Mouse (Mus musculus): ENCODE data around the gene Arhgap15. TPM values are rescaled to one million over a fixed set of nuclear protein-coding genes. Genes with fewer than 3 reads are reported as not detected.

The Arhgap15 gene
- total and polyA plus RNA-seq, 3 experiments, result 1.5 to 2.8 TPM; not detected in 1

DNA sequence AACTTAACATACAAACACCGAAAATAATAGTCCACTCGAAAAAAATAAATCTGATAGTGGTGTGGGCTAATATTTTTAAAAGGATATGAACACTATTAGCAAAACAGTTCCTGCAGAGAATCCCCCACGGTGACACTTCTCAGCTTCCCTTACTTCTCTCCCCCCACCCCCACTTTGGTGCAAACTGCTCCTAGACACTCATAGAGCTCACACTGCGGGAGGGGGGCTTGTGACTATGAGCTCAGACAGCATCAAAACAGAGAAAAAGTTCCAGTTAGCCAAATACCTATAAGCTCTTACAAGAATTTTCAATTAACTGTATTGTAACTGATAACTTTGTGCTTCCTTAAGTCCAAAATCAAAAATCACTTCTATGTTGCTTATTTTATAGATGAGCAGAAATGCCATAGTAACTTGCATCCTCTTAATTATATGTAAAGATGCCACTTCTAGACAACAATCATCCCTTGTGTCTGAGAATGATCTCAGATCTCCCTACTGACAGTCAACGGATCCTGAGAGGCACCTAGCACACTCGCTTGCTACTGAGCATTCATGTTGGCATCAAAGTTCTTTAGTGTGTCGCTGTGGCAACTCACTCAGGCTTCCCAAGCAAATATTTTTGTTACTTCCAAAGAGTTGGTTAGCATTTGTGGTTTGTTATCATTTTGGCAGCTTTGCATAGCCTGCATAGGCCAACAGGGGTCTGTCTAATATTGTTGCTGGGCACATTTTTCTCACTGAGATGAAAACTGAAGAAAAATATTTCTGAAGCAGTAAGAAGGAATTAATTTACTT, 493.2 kb downstream of the Arhgap15 start:
- peak; percentile 42 for DNase-seq (ENCODE audit: low read depth, low spot score)
- Histone ChIP-seq H3K79me2 (ENCODE audit: control insufficient read depth, insufficient read depth, low read length, poor library complexity) (no peaks in the 10 kb centered on the region), H3K9me3 (replicated peaks; ENCODE audit: insufficient read depth, low read length) (no peaks in the 10 kb centered on the region), H3K4me1 (ENCODE audit: control insufficient read depth in 1 of 2, insufficient read depth in 2 of 2, low read length in 2 of 2) (no peaks in the 10 kb centered on the region), H3K9ac (ENCODE audit: control insufficient read depth, low read depth, low read length, poor library complexity, severe bottlenecking) (no peak overlapping the region), H3K36me3 (ENCODE audit: control insufficient read depth in 1 of 2, insufficient read depth in 2 of 2, low read length in 2 of 2) (no peaks in the 10 kb centered on the region), H3K27me3 (ENCODE audit: control insufficient read depth in 1 of 2, insufficient read depth in 2 of 2, low read length in 2 of 2) (no peaks in the 10 kb centered on the region), H3K4me3 (ENCODE audit: control insufficient read depth in 1 of 2, insufficient read depth in 1 of 2, low read depth in 2 of 2, low read length in 2 of 2) (no peak overlapping the region), H3K27ac (ENCODE audit: control insufficient read depth, low read depth, low read length) (no peak overlapping the region)
- TF ChIP-seq JUND (IDR thresholded peaks at IDR 0.05; ENCODE audit: low read depth, low read length) (no peak), MXI1 (IDR thresholded peaks at IDR 0.05; ENCODE audit: low read depth, low read length) (no peak), MYB (IDR thresholded peaks at IDR 0.05; ENCODE audit: low read depth, low read length) (no peak), CTCF (IDR thresholded peaks at IDR 0.05 in 2 of 3, conservative IDR thresholded peaks at IDR 0.05 in 1 of 3; ENCODE audit: control insufficient read depth in 1 of 3, insufficient read depth in 1 of 3, low read depth in 2 of 3, low read length in 3 of 3, poor library complexity in 1 of 3, severe bottlenecking in 1 of 3) (peak in 1 of 3 experiments; percentile 20; a peak in 1 of 6 replicates), SMC3 (IDR thresholded peaks at IDR 0.05; ENCODE audit: low read depth, low read length) (peak; percentile 18; the same call in 1 of the 2 replicates), RAD21 (IDR thresholded peaks at IDR 0.05; ENCODE audit: low read depth, low read length) (peak; percentile 38)

DNA sequence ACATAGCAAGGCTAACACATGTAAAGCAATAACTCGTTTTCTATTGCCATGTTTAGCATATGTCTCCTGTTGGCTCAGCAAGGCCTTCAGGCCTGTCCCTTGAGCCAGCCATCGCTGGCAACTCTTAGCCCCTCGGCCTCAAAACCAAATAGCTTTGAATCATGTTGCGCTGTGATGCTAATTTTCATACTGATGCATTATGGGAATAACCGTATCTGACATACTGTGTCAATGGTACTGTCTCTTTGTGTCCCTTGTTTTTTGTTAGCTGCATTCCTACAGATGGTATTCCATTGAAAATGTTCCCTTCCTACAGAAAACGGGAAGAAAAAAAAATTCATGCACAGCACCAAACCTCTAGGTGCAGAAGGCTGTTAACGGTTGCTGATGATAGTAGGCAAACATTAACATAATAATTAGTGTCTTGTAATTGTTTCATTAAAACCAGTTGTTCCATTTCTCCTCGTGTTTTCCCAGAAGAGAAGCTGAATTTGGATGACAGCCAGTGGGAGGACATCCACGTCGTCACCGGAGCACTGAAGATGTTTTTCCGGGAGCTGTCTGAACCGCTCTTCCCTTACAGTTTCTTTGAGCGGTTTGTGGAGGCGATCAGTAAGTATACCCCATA, 494.1 kb downstream of the Arhgap15 start:
- H3K27me3 ChIP-seq (ENCODE audit: control insufficient read depth in 1 of 2, insufficient read depth in 2 of 2, low read length in 2 of 2), result no peaks in the 10 kb centered on the region
- no peak overlapping the region for H3K4me3 ChIP-seq (ENCODE audit: control insufficient read depth in 1 of 2, insufficient read depth in 1 of 2, low read depth in 2 of 2, low read length in 2 of 2)
- TF ChIP-seq RAD21 (IDR thresholded peaks at IDR 0.05; ENCODE audit: low read depth, low read length) (no peak), POLR2A (IDR thresholded peaks at IDR 0.05; ENCODE audit: control insufficient read depth in 1 of 2, insufficient read depth in 1 of 2, low read depth in 1 of 2, low read length in 2 of 2, poor library complexity in 1 of 2) (no peak), SIN3A (IDR thresholded peaks at IDR 0.05; ENCODE audit: low read length) (no peak), NRF1 (IDR thresholded peaks at IDR 0.05; ENCODE audit: insufficient read depth, low read depth, low read length, poor library complexity, severe bottlenecking) (no peak), CHD1 (IDR thresholded peaks at IDR 0.05; ENCODE audit: low read depth, low read length) (no peak), ZKSCAN1 (IDR thresholded peaks at IDR 0.05; ENCODE audit: low read depth, low read length) (no peak), ZNF384 (IDR thresholded peaks at IDR 0.05; ENCODE audit: low read depth, low read length) (no peak), ZMIZ1 (IDR thresholded peaks at IDR 0.05; ENCODE audit: low read depth, low read length) (no peak), UBTF (IDR thresholded peaks at IDR 0.05; ENCODE audit: borderline replicate concordance, insufficient read depth, low read depth, low read length) (no peak), ELF1 (IDR thresholded peaks at IDR 0.05; ENCODE audit: low read depth, low read length) (no peak), GABPA (IDR thresholded peaks at IDR 0.05; ENCODE audit: low read depth, low read length) (no peak), EP300 (IDR thresholded peaks at IDR 0.05; ENCODE audit: low read depth in 1 of 2, low read length in 2 of 2) (no peak), MAX (IDR thresholded peaks at IDR 0.05; ENCODE audit: low read length) (no peak), JUND (IDR thresholded peaks at IDR 0.05; ENCODE audit: low read depth, low read length) (no peak), TBP (IDR thresholded peaks at IDR 0.05; ENCODE audit: low read depth, low read length) (no peak), MXI1 (IDR thresholded peaks at IDR 0.05; ENCODE audit: low read depth, low read length) (no peak), HCFC1 (IDR thresholded peaks at IDR 0.05; ENCODE audit: low read depth, low read length) (no peak), TCF12 (IDR thresholded peaks at IDR 0.05; ENCODE audit: low read depth, low read length) (no peak), NELFE (IDR thresholded peaks at IDR 0.05; ENCODE audit: low read depth, low read length) (no peak), POLR2AphosphoS5 (IDR thresholded peaks at IDR 0.05; ENCODE audit: borderline replicate concordance, low read depth, low read length) (no peak)
- no peak for DNase-seq (ENCODE audit: low read depth, low spot score)
- no peak overlapping the region for H3K27ac ChIP-seq (ENCODE audit: control insufficient read depth, low read depth, low read length)
- H3K79me2 ChIP-seq (ENCODE audit: control insufficient read depth, insufficient read depth, low read length, poor library complexity), result no peaks in the 10 kb centered on the region
- no peaks in the 10 kb centered on the region for H3K4me1 ChIP-seq (ENCODE audit: control insufficient read depth in 1 of 2, insufficient read depth in 2 of 2, low read length in 2 of 2)
- no peaks in the 10 kb centered on the region for H3K9me3 ChIP-seq (replicated peaks; ENCODE audit: insufficient read depth, low read length)
- no peak overlapping the region for H3K9ac ChIP-seq (ENCODE audit: control insufficient read depth, low read depth, low read length, poor library complexity, severe bottlenecking)
- no peaks in the 10 kb centered on the region for H3K36me3 ChIP-seq (ENCODE audit: control insufficient read depth in 1 of 2, insufficient read depth in 2 of 2, low read length in 2 of 2)
